Mouse (Mus musculus) MEL (cell line): ENCODE data around the gene Zar1. TPM values are rescaled to one million over a fixed set of nuclear protein-coding genes. Genes with fewer than 3 reads are reported as not detected.
"Not testable (repeated sequence)": the region's sequence is repeated elsewhere in the genome, so short reads cannot be mapped to it uniquely, and the experiment has no call there.

ENCODE experiments used
- DNase-seq: peaks from one replicate; pipeline ENCODE4 v3.0.0; 2011; ENCODE audit warnings: low read depth, low spot score
- H3K27ac ChIP-seq: 2 replicates; pipeline ENCODE4 v1.5.1; 2012; ENCODE audit warnings: low read depth, mild to moderate bottlenecking, control low read depth, low read length, moderate library complexity; ENCODE audit not compliant: control insufficient read depth
- H3K27me3 ChIP-seq, 2 experiments: fragments of 150-350 bp in 1 of 2; sonication (generic) in 1 of 2; 2 replicates each; pipeline ENCODE4 v1.6.1; 2012; ENCODE audit warnings: low read length in 2 of 2, mild to moderate bottlenecking in 2 of 2, improper control_type of control experiment in 1 of 2, moderate library complexity in 1 of 2; ENCODE audit not compliant: insufficient read depth in 2 of 2, control insufficient read depth in 1 of 2
- H3K36me3 ChIP-seq, 2 experiments: 2 replicates each; pipeline ENCODE4 v1.6.1; 2012 to 2014; ENCODE audit warnings: low read length in 2 of 2, improper control_type of control experiment in 1 of 2, inconsistent platforms in 1 of 2, mild to moderate bottlenecking in 1 of 2; ENCODE audit not compliant: insufficient read depth in 2 of 2, control insufficient read depth in 1 of 2
- H3K4me1 ChIP-seq, 2 experiments: fragments of 150-350 bp in 1 of 2; sonication (generic) in 1 of 2; 2 replicates each; pipeline ENCODE4 v1.6.1; 2012; ENCODE audit warnings: low read length in 2 of 2, improper control_type of control experiment in 1 of 2, mild to moderate bottlenecking in 1 of 2; ENCODE audit not compliant: insufficient read depth in 2 of 2, control insufficient read depth in 1 of 2
- H3K4me3 ChIP-seq, 2 experiments: fragments of 150-350 bp in 1 of 2; sonication (generic) in 1 of 2; 2 replicates each; pipeline ENCODE4 v1.5.1; 2012; ENCODE audit warnings: low read depth in 2 of 2, low read length in 2 of 2, mild to moderate bottlenecking in 2 of 2, moderate library complexity in 2 of 2, control low read depth in 1 of 2, improper control_type of control experiment in 1 of 2; ENCODE audit not compliant: control insufficient read depth in 1 of 2, insufficient read depth in 1 of 2
- H3K79me2 ChIP-seq: 2 replicates; pipeline ENCODE4 v1.6.1; 2012; ENCODE audit warnings: mild to moderate bottlenecking, low read length, moderate library complexity; ENCODE audit not compliant: control insufficient read depth, poor library complexity, insufficient read depth
- H3K9ac ChIP-seq: 2 replicates; pipeline ENCODE4 v1.6.1; 2012; ENCODE audit warnings: low read depth, mild to moderate bottlenecking, control low read depth, low read length, moderate library complexity; ENCODE audit not compliant: control insufficient read depth, poor library complexity, severe bottlenecking
- H3K9me3 ChIP-seq: fragments of 150-350 bp; sonication (generic); replicated peaks from 2 replicates; pipeline ENCODE4 v1.6.1; 2012; ENCODE audit warnings: mild to moderate bottlenecking, low read length, improper control_type of control experiment, moderate library complexity; ENCODE audit not compliant: insufficient read depth
- CHD2 ChIP-seq: IDR thresholded peaks from 2 replicates; pipeline ENCODE4 v1.6.1; 2011; ENCODE audit warnings: low read length, improper control_type of control experiment
- CTCF ChIP-seq, 3 experiments: IDR thresholded peaks in 2 of 3; conservative IDR thresholded peaks in 1 of 3; 2 replicates each; pipeline ENCODE4 v1.5.1; 2011 to 2012; ENCODE audit warnings: low read length in 3 of 3, low read depth in 2 of 3, mild to moderate bottlenecking in 2 of 3, improper control_type of control experiment in 1 of 3, inconsistent platforms in 1 of 3, mixed read lengths in 1 of 3, moderate library complexity in 1 of 3; ENCODE audit not compliant: control insufficient read depth in 1 of 3, insufficient read depth in 1 of 3, poor library complexity in 1 of 3, severe bottlenecking in 1 of 3
- ETS1 ChIP-seq: IDR thresholded peaks from 2 replicates; pipeline ENCODE4 v1.6.1; 2012; ENCODE audit warnings: low read depth, mild to moderate bottlenecking, inconsistent platforms, low read length, improper control_type of control experiment, moderate library complexity
- KAT2A ChIP-seq: conservative IDR thresholded peaks from 2 replicates; pipeline ENCODE4 v1.6.1; 2012; ENCODE audit warnings: low read depth, low read length, improper control_type of control experiment, inconsistent platforms
- MAFK ChIP-seq: IDR thresholded peaks from 2 replicates; pipeline ENCODE4 v1.6.1; 2011; ENCODE audit warnings: low read depth, mild to moderate bottlenecking, low read length, improper control_type of control experiment, borderline replicate concordance
- MXI1 ChIP-seq: IDR thresholded peaks from 2 replicates; pipeline ENCODE4 v1.6.1; 2011; ENCODE audit warnings: mild to moderate bottlenecking, low read depth, low read length, improper control_type of control experiment
- MYB ChIP-seq: IDR thresholded peaks from 2 replicates; pipeline ENCODE4 v1.6.1; 2011; ENCODE audit warnings: mild to moderate bottlenecking, low read depth, low read length, improper control_type of control experiment
- MYC ChIP-seq: IDR thresholded peaks from 2 replicates; pipeline ENCODE4 v1.6.1; 2011; ENCODE audit warnings: low read depth, mild to moderate bottlenecking, low read length, improper control_type of control experiment, moderate library complexity
- POLR2A ChIP-seq, 2 experiments: IDR thresholded peaks; 2 replicates each; pipeline ENCODE4 v1.6.1; 2011 to 2012; ENCODE audit warnings: low read length in 2 of 2, mild to moderate bottlenecking in 2 of 2, control low read depth in 1 of 2, improper control_type of control experiment in 1 of 2, low read depth in 1 of 2, moderate library complexity in 1 of 2; ENCODE audit not compliant: control insufficient read depth in 1 of 2, insufficient read depth in 1 of 2, poor library complexity in 1 of 2
- RAD21 ChIP-seq: IDR thresholded peaks from 2 replicates; pipeline ENCODE4 v1.6.1; 2011; ENCODE audit warnings: mild to moderate bottlenecking, low read depth, low read length, improper control_type of control experiment
- RCOR1 ChIP-seq: IDR thresholded peaks from 2 replicates; pipeline ENCODE4 v1.6.1; 2012; ENCODE audit warnings: low read depth, mild to moderate bottlenecking, inconsistent platforms, low read length, improper control_type of control experiment
- SMC3 ChIP-seq: IDR thresholded peaks from 2 replicates; pipeline ENCODE4 v1.6.1; 2011; ENCODE audit warnings: low read depth, low read length, improper control_type of control experiment
- TBP ChIP-seq: IDR thresholded peaks from 2 replicates; pipeline ENCODE4 v1.8.0; 2011; ENCODE audit warnings: low read depth, low read length, improper control_type of control experiment
- UBTF ChIP-seq: IDR thresholded peaks from 2 replicates; pipeline ENCODE4 v1.6.1; 2012; ENCODE audit warnings: low read depth, mild to moderate bottlenecking, inconsistent platforms, low read length, improper control_type of control experiment, moderate library complexity, borderline replicate concordance; ENCODE audit not compliant: insufficient read depth
- polyA plus RNA-seq, 2 experiments: library from polyadenylated mRNA; stranded (reverse) in 1 of 2; unstranded in 1 of 2; fragments of >175 nt in 1 of 2; fragments of >200 nt in 1 of 2; gene quantifications; 2 replicates each; pipeline versions ENCODE4 v1.2.1 to v1.2.4; 2012; ENCODE audit warnings: low replicate concordance in 2 of 2, low read depth in 1 of 2; ENCODE audit not compliant: insufficient read length in 2 of 2, insufficient read depth in 1 of 2, missing spikeins in 1 of 2
- total RNA-seq: library from RNA; depleted of rRNA; stranded (reverse); fragments of 300-350 nt; gene quantifications from 2 replicates; pipeline ENCODE4 v1.2.3, GENCODE M21; 2012

The Zar1 gene
- total and polyA plus RNA-seq, 3 experiments: 0.93 TPM; not detected in 2

- H3K36me3 ChIP-seq: no peaks in the 10 kb centered on the region
- DNase-seq: peak; percentile 64
- H3K27ac ChIP-seq: no peak overlapping the region
- peaks cover 0 to 2% of the 10 kb centered on the region in 2 experiments; a peak in 1 of 4 replicates for H3K27me3 ChIP-seq
- no peak overlapping the region for H3K9ac ChIP-seq
- peak; percentile 68 for TF ChIP-seq SMC3
- TF ChIP-seq TBP: no peak
- peak; percentile 45 for TF ChIP-seq RAD21
- TF ChIP-seq CTCF (IDR thresholded peaks at IDR 0.05 in 2 of 3, conservative IDR thresholded peaks at IDR 0.05 in 1 of 3; ENCODE audit: control insufficient read depth in 1 of 3, insufficient read depth in 1 of 3, low read depth in 2 of 3, low read length in 3 of 3, poor library complexity in 1 of 3, severe bottlenecking in 1 of 3): peak; percentile 46 to 68 (median 62)
- no peaks in the 10 kb centered on the region for H3K79me2 ChIP-seq
- no peaks in the 10 kb centered on the region for H3K9me3 ChIP-seq
- H3K4me3 ChIP-seq: no peak overlapping the region
- H3K4me1 ChIP-seq: no peaks in the 10 kb centered on the region
Observed at GRCm38 (mm10) chr5:72601006-72601405, 20.0 kb upstream of the Zar1 start.

DNA sequence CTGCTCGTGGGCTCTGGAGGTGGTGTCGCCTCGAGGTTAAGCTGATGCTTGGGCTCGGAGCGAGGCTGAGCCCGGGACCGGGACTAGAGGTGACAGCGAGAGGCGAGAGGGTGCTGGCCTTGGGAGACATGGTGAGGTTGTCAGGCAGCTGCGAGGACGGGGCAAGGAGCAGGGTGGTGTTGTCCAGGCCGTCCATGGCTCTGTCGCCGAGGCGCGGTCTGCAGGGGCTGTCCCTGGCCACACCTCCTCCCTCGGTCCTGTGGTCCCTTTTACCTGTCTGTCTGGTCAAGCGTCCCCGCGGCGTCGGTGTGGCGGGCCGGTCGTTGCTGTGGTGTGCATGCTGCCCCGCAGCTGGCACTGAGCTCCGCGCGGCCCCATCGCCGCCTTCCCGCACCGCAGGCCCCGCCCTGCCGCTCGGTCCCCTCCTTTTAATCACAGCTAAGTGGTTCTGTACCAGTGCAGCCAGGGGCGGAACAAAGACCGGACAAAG lies 6.2 kb upstream of the Zar1 start, which contains the start of gene Gm5868:
Gm5868 (minus strand) TSS at position 360 of the 490 bp plus-strand sequence.
- no peak within 1 kb of the TSS for H3K4me3 ChIP-seq
- DNase-seq: no peak

DNA sequence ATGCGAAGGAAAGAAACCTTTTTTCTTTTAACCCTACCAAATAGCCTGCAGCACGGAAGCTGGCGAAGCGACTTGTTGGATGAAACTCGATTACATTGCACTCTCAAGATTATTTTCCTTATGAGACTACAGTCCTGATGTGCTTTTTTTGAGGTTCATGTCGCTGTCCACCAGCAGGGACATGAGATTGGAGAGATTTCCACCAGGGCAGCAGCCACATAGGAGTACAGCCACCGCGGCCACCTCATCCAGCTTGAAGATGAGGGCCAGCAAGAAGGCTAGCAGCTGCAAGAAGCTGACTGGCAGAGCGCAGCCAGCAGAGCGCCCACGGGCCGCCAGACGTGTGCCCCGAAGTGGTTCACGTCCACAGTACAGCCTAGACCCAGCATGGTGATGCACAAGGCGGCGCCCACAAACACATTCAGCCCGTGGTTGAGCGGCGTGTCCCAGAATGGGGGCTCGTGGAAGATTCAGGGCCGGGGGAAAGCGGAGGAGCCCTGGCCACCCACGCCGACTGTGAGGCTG lies 5.7 kb upstream of the Zar1 start:
- not testable (repeated sequence) for H3K9ac ChIP-seq, DNase-seq, H3K27me3 ChIP-seq, H3K79me2 ChIP-seq, H3K9me3 ChIP-seq, H3K27ac ChIP-seq, H3K4me3 ChIP-seq, H3K4me1 ChIP-seq, H3K36me3 ChIP-seq

More for the DNA sequence above, 6.2 kb upstream of the Zar1 start, which contains the start of gene Gm5868:
- Histone ChIP-seq H3K27me3 (no peaks in the 10 kb centered on the region), H3K9ac (no peak within 1 kb of the TSS), H3K4me1 (no peaks in the 10 kb centered on the region)
- TF ChIP-seq POLR2A (IDR thresholded peaks at IDR 0.05; ENCODE audit: control insufficient read depth in 1 of 2, insufficient read depth in 1 of 2, low read depth in 1 of 2, low read length in 2 of 2, poor library complexity in 1 of 2) (no peak), RCOR1 (no peak), MYC (no peak), MXI1 (no peak), CHD2 (no peak), SMC3 (no peak), ETS1 (no peak), MAFK (no peak), UBTF (no peak), KAT2A (no peak), MYB (no peak)
- TF ChIP-seq, all 39 proteins: peak for 0
- Histone ChIP-seq H3K36me3 (no peaks in the 10 kb centered on the region), H3K27ac (no peak within 1 kb of the TSS), H3K9me3 (no peaks in the 10 kb centered on the region), H3K79me2 (no peaks in the 10 kb centered on the region)
